Mouse (Mus musculus) layer of hippocampus, postnatal 36 days (tissue): Measurements from ENCODE around the gene Bpifb3. TPM values are rescaled to one million over a fixed set of nuclear protein-coding genes. Genes with fewer than 3 reads are reported as not detected.

Source experiments
- DNase-seq, 2 experiments: peaks; one replicate each; pipeline ENCODE4 v3.0.0; 2022
- total RNA-seq, 2 experiments: library from RNA; stranded (reverse); gene quantifications; 2 replicates each; pipeline ENCODE4 v1.2.3; 2021

The Bpifb3 gene
- total RNA-seq: not detected

GRCm38 (mm10) chr2:153917930-153918329 lies at the start of gene Bpifb3:
Gene Bpifb3 (plus strand): TSS chr2:153918230.
- DNase-seq: no peak

GRCm38 (mm10) chr2:153870984-153871383 lies 47.0 kb upstream of the Bpifb3 start, which contains the start of gene Sun5:
Gene Sun5 (minus strand): TSS chr2:153871084.
- no peak for DNase-seq

GRCm38 (mm10) chr2:153874745-153875144 lies 43.3 kb upstream of the Bpifb3 start, which contains the start of gene Bpifb2:
Gene Bpifb2 (plus strand): TSS chr2:153875045.
- no peak for DNase-seq

- no peak for DNase-seq
Observed at GRCm38 (mm10) chr2:153899111-153899510, 18.9 kb upstream of the Bpifb3 start.

- no peak for DNase-seq
Observed at GRCm38 (mm10) chr2:153900088-153900487, 17.9 kb upstream of the Bpifb3 start, which contains the start of gene Bpifb6. Gene Bpifb6 (plus strand): TSS chr2:153900388.

GRCm38 (mm10) chr2:153902726-153903125 lies 15.3 kb upstream of the Bpifb3 start:
- no peak for DNase-seq

GRCm38 (mm10) chr2:153906626-153907025 lies 11.4 kb upstream of the Bpifb3 start:
- DNase-seq: no peak

- peak; percentile 19 to 24 for DNase-seq
Observed at GRCm38 (mm10) chr2:153914151-153914550, 3.9 kb upstream of the Bpifb3 start.

GRCm38 (mm10) chr2:153921246-153921645 lies 3.2 kb downstream of the Bpifb3 start:
- DNase-seq: no peak

GRCm38 (mm10) chr2:153929871-153930413 lies 11.9 kb downstream of the Bpifb3 start:
- DNase-seq: peak in 1 of 2 experiments; percentile 18

- DNase-seq: no peak
Observed at GRCm38 (mm10) chr2:153931125-153931524, 13.1 kb downstream of the Bpifb3 start.

- no peak for DNase-seq
Observed at GRCm38 (mm10) chr2:153933311-153933710, 15.3 kb downstream of the Bpifb3 start.

- no peak for DNase-seq
Observed at GRCm38 (mm10) chr2:153935348-153935747, 17.3 kb downstream of the Bpifb3 start.

- no peak for DNase-seq
Observed at GRCm38 (mm10) chr2:153937843-153938242, 19.8 kb downstream of the Bpifb3 start, which contains the start of gene Bpifb4. Gene Bpifb4 (plus strand): TSS chr2:153938212.

- peak; percentile 51 to 52 for DNase-seq
Observed at GRCm38 (mm10) chr2:153943537-153943936, 25.5 kb downstream of the Bpifb3 start.

GRCm38 (mm10) chr2:153944567-153944966 lies 26.5 kb downstream of the Bpifb3 start:
- DNase-seq: no peak

GRCm38 (mm10) chr2:153952897-153953296 lies 34.9 kb downstream of the Bpifb3 start:
- peak; percentile 56 to 72 for DNase-seq

- no peak for DNase-seq
Observed at GRCm38 (mm10) chr2:153953836-153954235, 35.8 kb downstream of the Bpifb3 start.

- peak; percentile 12 to 21 for DNase-seq
Observed at GRCm38 (mm10) chr2:153962821-153963331, 44.8 kb downstream of the Bpifb3 start.

- no peak for DNase-seq
Observed at GRCm38 (mm10) chr2:153963334-153963733, 45.3 kb downstream of the Bpifb3 start.

- no peak for DNase-seq
Observed at GRCm38 (mm10) chr2:153970221-153970620, 52.2 kb downstream of the Bpifb3 start.

- DNase-seq: no peak
Observed at GRCm38 (mm10) chr2:153974582-153974981, 56.6 kb downstream of the Bpifb3 start, which contains the start of gene Bpifa6. Gene Bpifa6 (plus strand): TSS chr2:153974945.
